29 mouse cellular contexts compared by ENCODE assay signal in the genomic region with DNA sequence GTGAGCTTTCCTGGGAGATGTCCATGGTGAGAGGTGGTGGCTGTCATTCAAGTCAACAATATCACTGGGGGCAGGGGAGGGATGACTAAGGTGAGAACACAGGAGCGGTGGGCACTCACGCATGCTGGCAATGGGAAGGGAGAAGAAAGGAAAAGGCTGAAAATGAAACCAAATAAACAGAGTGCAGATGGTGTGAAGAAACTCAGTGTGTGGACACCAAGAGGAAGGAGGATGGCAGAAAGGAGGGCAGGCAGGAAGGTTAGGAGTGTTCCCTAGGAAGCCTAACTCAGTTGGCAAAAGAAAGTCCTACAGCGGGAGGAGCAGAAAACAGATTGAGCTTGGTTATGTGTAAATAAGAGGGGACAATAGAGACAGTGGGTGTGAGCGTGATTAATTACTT.
"Had no signal": no experiment of that assay in that cellular context is flagged by ENCODE, and none has a peak within 500 bp of the region (broad histone marks: within the 10 kb centered on the region; RNA-seq: fewer than 3 reads in every experiment).

No protein-coding gene starts in this region.

- H3K36me3 ChIP-seq: heart, embryonic 10.5 days; heart, embryonic 12.5 days; hindbrain, embryonic 10.5 days; hindbrain, embryonic 12.5 days; intestine, embryonic 15.5 days; limb, embryonic 10.5 days; limb, embryonic 12.5 days; liver, embryonic 13.5 days; liver, embryonic 15.5 days had no signal

- H3K9ac ChIP-seq: heart, embryonic 12.5 days; hindbrain, embryonic 12.5 days; hindbrain, embryonic 14.5 days; intestine, embryonic 15.5 days; limb, embryonic 12.5 days; liver, embryonic 13.5 days; liver, embryonic 15.5 days; liver, postnatal 0 days had no signal

- H3K4me1 ChIP-seq: heart, embryonic 10.5 days; heart, embryonic 12.5 days; hindbrain, embryonic 10.5 days; hindbrain, embryonic 12.5 days; intestine, embryonic 15.5 days; limb, embryonic 10.5 days; limb, embryonic 12.5 days; liver, embryonic 15.5 days had no signal

- H3K9me3 ChIP-seq: heart, embryonic 10.5 days; heart, embryonic 12.5 days; hindbrain, embryonic 10.5 days; hindbrain, embryonic 12.5 days; intestine, embryonic 15.5 days; limb, embryonic 10.5 days; limb, embryonic 12.5 days; liver, embryonic 13.5 days; liver, embryonic 15.5 days had no signal

- H3K4me2 ChIP-seq: heart, embryonic 12.5 days; hindbrain, embryonic 12.5 days; hindbrain, embryonic 14.5 days; intestine, embryonic 15.5 days; limb, embryonic 12.5 days; liver, embryonic 11.5 days; liver, embryonic 13.5 days; liver, embryonic 15.5 days had no signal

- H3K27ac ChIP-seq: gastrocnemius, adult 2 months; heart, embryonic 10.5 days; hindbrain, embryonic 10.5 days; hindbrain, embryonic 12.5 days; hindbrain, embryonic 14.5 days; intestine, embryonic 15.5 days; layer of hippocampus, adult 2 months; left cerebral cortex, adult 2 months; limb, embryonic 10.5 days; limb, embryonic 12.5 days; liver, embryonic 13.5 days; liver, embryonic 15.5 days had no signal

- ATAC-seq: hindbrain, embryonic 16.5 days; inflammation-experienced regulatory T-cells, adult 6 months; intestine, embryonic 15.5 days; intestine, postnatal 0 days; liver, postnatal 0 days had no signal

- H3K27me3 ChIP-seq: heart, embryonic 12.5 days; hindbrain, embryonic 12.5 days; intestine, embryonic 15.5 days; limb, embryonic 12.5 days; liver, embryonic 13.5 days; liver, embryonic 15.5 days had no signal

- DNase-seq: gastrocnemius, adult 2 months; gastrocnemius, postnatal 10 days; gastrocnemius, postnatal 25 days; heart, adult 18-20 months; heart, postnatal 10 days; heart, postnatal 4 days; kidney, adult 18-20 months; kidney, adult 9 months; kidney, postnatal 10 days; kidney, postnatal 25 days; kidney, postnatal 4 days; liver; liver, embryonic 13.5 days; liver, postnatal 0 days had no signal

- H3K4me3 ChIP-seq: gastrocnemius, adult 2 months; heart, embryonic 10.5 days; heart, embryonic 12.5 days; hindbrain, embryonic 10.5 days; hindbrain, embryonic 12.5 days; intestine, embryonic 15.5 days; layer of hippocampus, adult 2 months; left cerebral cortex, adult 2 months; limb, embryonic 10.5 days; limb, embryonic 12.5 days; liver, embryonic 13.5 days; liver, embryonic 15.5 days had no signal
